Mouse (Mus musculus) embryo, embryonic 9.5 days (tissue): Measurements from ENCODE around the gene Hif1an.
A peak's percentile ranks its signal among the peaks of the same experiment; 100 is the strongest.

Experiments used
- DNase-seq: peaks from one replicate; pipeline ENCODE4 v3.0.0-alpha.2; 2017; ENCODE audit errors: extremely low spot score

Hif1an gene

GRCm38 (mm10) chr19:44564006-44564405 lies 1.4 kb downstream of the Hif1an start:
- DNase-seq, result no peak

DNA sequence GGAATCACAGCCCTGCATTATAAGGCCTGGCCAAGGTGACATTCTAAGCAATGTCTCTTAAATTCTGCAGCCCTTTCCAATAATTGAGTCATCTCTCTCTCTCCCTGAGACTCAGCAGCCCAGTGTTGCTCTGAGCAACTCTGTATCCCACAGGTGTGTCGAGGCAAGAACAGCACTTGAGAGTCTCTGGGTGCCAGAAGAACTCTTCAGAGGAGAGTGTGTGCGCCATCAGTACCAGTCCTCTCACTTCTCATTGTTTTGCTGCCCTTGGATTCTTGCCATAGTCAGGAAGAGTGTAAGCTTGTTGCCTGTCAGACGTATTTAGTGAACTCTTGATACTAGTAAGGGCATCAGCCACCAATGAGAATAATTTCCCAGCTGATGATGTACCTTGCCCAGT lies 5.1 kb downstream of the Hif1an start:
- no peak for DNase-seq

DNA sequence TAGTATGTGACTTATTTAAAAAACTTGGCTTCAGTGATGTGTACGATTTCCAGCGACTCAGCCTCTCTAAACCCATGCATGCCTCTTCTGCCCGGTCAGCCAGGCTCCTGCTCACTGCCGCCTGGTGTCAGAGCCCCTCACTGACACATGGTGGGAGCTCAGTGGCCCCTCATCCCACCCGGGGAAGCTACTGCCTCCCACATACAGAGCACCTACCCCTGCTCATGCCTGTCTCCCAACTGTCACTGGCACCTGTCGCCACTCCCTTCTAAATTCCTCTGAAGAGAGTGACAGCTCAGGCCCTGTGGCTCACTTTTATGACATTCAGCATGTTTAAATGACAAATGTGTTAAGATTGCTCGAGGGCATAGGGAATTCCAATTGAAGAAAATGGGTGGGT lies 13.6 kb downstream of the Hif1an start:
- no peak for DNase-seq

GRCm38 (mm10) chr19:44578038-44578437 lies 15.4 kb downstream of the Hif1an start:
- no peak for DNase-seq

GRCm38 (mm10) chr19:44582103-44582502 lies 19.5 kb downstream of the Hif1an start:
- no peak for DNase-seq

GRCm38 (mm10) chr19:44582638-44583309 lies 20.1 kb downstream of the Hif1an start:
- peak; percentile 91 for DNase-seq

- DNase-seq, result no peak
Measured at GRCm38 (mm10) chr19:44588036-44588435, 25.4 kb downstream of the Hif1an start.

GRCm38 (mm10) chr19:44589591-44590223 lies 27.1 kb downstream of the Hif1an start:
- DNase-seq, result no peak

DNA sequence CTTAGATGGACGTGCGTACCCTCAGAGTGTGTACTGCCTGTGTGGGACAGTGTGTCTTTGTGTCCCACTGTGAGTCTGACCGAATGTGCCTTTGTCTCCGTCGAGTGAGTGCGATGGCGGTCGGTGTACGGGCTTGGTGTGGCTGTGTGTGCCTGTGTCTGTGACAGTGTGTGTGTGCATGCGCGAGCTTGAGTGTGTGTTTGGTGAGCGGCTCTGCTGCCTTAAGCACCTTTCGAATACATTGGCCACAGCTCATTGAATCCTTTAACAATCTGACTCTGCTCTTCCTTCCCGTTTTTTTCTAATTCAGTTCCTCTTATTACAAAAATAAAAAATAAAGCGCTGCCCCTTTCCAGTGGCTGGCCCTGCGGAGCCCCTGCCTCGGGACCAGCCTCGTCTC lies 28.3 kb downstream of the Hif1an start:
- no peak for DNase-seq

GRCm38 (mm10) chr19:44591638-44592037 lies 29.0 kb downstream of the Hif1an start:
- no peak for DNase-seq

DNA sequence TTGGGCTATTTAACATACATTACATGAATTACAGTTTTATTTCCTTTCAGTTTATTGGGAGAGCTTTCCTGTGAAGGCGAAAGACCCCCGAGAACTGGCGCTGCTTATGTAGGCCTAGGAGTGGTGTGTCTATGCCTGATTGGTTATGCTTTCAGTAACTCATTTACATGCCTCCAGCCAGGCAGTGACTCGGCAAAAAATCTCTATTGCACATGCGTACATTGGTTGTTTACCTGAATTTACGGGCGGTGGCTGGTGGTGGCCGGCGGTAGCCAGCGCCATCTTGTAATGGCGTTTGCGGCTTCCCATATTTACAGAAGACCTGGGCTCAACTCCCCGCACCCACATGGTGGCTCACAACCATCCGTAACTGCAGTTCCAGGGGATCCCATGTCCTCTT lies 31.5 kb downstream of the Hif1an start:
- no peak for DNase-seq

GRCm38 (mm10) chr19:44618166-44618565 lies 55.5 kb downstream of the Hif1an start:
- peak; percentile 17 for DNase-seq
